Mouse (Mus musculus) gastrocnemius, postnatal 14 days (tissue): ENCODE measurements around the gene Mybpc2. TPM values are rescaled to one million over a fixed set of nuclear protein-coding genes. Genes with fewer than 3 reads are reported as not detected.

Experiments used
- microRNA-seq, 2 experiments: library from miRNA; unstranded; fragments of <30 nt; microRNA quantifications; one replicate each; pipeline ENCODE4 v1.2.0; 2021
- total RNA-seq, 2 experiments: library from RNA; stranded (reverse); gene quantifications; 2 replicates each; pipeline ENCODE4 v1.2.3; 2021

Mybpc2 gene
- total RNA-seq, 2 experiments from 2014 or later = 3,999 to 4,490 TPM

Small RNA genes lying within 50 kb of the gene (microRNA-seq; reads per million reads assigned to microRNA genes)
- gene Mir7052 (0.64 to 1.0 reads per million in 2 experiments), gene Mir7053 (0 to 0.50 reads per million in 2 experiments)

Other genes with a start within 250 kb of the Mybpc2 start
- gene Clec11a, start 217.8 kb downstream of the Mybpc2 start, total RNA-seq = 1 to 10 TPM; 4.2 to 5.6 TPM
- under 1 TPM; 0.73 to 0.80 TPM for gene Shank1, start 214.4 kb downstream of the Mybpc2 start, total RNA-seq
- gene Syt3, start 140.6 kb downstream of the Mybpc2 start, total RNA-seq = under 1 TPM; 0.35 to 0.49 TPM
- gene 1700008O03Rik, start 138.8 kb downstream of the Mybpc2 start, total RNA-seq = not detected
- gene Lrrc4b, start 95.6 kb downstream of the Mybpc2 start, total RNA-seq = 1 to 10 TPM in 1 of 2 experiments, under 1 TPM in 1; 0.51 to 1.3 TPM
- not detected for gene Aspdh, start 59.3 kb downstream of the Mybpc2 start, total RNA-seq
- 10 to 100 TPM; 60.2 to 73.5 TPM for gene Josd2, start 56.7 kb downstream of the Mybpc2 start, total RNA-seq
- 10 to 100 TPM; 44.1 to 48.8 TPM for gene Emc10, start 28.1 kb downstream of the Mybpc2 start, total RNA-seq
- gene Fam71e1, start 28.1 kb downstream of the Mybpc2 start, total RNA-seq = 1 to 10 TPM; 3.8 to 4.7 TPM
- under 1 TPM; 0.16 to 0.18 TPM for gene Spib, start 7.4 kb upstream of the Mybpc2 start, total RNA-seq
- gene Pold1, start 24.2 kb upstream of the Mybpc2 start, total RNA-seq = 1 to 10 TPM; 7.0 to 7.8 TPM
- gene Nr1h2, start 29.3 kb upstream of the Mybpc2 start, total RNA-seq = 10 to 100 TPM; 28.0 to 28.2 TPM
- gene Napsa, start 47.7 kb upstream of the Mybpc2 start, total RNA-seq = not detected
- 1 to 10 TPM; 2.9 to 3.1 TPM for gene Kcnc3, start 66.0 kb upstream of the Mybpc2 start, total RNA-seq
- gene Myh14, start 146.2 kb upstream of the Mybpc2 start, total RNA-seq = 10 to 100 TPM; 20.6 to 24.4 TPM
- gene Izumo2, start 184.1 kb upstream of the Mybpc2 start, total RNA-seq = not detected
- 10 to 100 TPM; 14.5 to 16.2 TPM for gene Vrk3, start 223.8 kb upstream of the Mybpc2 start, total RNA-seq
- under 1 TPM in 1 of 2 experiments, not detected in 1; 0.16 TPM for gene Zfp473, start 226.4 kb upstream of the Mybpc2 start, total RNA-seq